Mouse (Mus musculus): ENCODE data around the gene Parva.

Gene Parva

DNA sequence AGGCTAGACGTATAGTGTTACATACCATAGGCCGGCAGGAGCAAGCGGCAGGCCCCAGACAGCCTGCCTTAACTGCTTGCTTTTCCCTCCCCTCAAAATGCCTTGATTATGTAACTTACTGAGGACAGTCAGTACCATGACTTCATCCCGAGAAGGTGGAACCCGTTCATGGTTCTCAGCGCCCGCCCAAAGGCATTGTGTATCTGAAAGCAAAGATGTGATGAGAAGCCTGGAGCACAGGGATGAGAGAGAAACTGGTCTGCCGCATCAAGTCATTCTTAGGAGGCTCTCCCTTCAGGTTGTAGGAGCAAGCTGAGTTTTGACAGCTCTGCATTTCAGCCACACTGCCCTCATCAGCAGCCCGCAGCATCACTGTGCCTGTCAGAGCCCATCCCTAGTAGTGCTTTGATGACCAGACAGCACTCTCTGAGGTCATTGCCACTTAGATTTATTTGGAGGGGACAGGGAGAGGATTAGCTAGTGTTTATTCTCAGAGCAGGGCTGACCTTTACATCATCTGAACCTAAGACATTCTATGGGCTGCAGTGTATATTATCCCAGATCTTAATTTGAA is 45.5 kb downstream of the Parva start:
- no peak for DNase-seq (ENCODE audit: low spot score)

DNA sequence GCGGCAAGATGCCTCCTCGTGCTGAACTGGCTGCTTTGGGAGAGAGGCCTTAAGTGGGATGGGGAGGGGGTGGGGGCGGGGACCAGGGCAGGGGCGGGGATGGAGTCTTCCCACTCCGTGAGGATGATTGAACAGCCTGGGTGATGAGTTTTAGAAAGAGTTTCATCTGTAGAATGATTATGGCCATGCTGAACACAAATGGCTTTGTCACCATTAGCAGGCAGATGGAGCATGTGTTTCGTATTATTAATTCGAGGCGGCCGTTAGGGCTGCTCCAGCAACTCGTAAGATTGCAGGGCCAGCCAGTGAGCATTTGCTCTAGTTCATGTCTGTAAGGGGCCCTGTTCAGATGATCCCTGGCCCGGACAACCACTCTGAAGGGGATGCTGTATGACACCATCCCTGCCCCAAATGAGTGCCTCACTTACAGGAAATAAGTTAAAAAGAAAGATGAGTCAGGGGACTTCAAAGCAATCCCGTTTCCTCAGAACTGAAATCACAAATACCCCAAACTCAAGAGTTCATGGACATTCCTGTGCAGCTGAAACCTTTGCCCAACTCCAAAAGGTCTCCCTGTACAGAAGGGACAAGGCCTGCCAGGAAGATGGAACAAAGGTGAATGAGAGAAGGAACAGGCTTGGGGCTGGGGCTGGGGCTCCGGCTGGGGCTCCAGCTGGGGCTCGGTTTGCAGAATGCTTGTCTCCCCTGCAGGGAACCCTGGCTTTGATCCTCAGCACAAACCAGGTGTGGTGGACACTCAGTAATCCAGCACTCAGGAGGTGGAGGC is 46.5 kb downstream of the Parva start:
- DNase-seq (ENCODE audit: low spot score) = peak; percentile 70

DNA sequence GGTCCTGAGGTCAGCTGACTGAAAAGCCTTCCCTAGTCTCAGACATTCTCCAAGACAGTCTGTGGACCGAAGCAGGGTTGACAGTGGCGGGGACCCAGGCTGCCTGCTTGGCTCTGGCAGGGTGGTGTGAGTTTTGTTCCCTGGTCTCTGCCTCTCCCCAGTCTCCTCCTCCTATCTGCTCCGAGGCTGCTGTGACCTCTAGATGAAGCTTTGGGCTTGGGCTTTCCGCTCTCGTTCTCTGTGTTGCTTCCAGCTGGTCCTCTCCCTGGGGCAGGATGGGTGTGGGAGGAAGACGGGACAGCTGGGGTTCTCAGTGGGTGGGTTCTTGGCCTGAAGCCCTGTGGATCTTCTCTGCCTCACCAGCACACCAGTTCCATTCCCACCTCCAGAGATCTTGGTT is 51.8 kb downstream of the Parva start:
- DNase-seq (ENCODE audit: low spot score) = no peak

GRCm38 (mm10) chr7:112481031-112481430 is 53.7 kb downstream of the Parva start:
- DNase-seq (ENCODE audit: low spot score) = no peak

- no peak for DNase-seq (ENCODE audit: low spot score)
Measured at GRCm38 (mm10) chr7:112482572-112482971, 55.3 kb downstream of the Parva start.

DNA sequence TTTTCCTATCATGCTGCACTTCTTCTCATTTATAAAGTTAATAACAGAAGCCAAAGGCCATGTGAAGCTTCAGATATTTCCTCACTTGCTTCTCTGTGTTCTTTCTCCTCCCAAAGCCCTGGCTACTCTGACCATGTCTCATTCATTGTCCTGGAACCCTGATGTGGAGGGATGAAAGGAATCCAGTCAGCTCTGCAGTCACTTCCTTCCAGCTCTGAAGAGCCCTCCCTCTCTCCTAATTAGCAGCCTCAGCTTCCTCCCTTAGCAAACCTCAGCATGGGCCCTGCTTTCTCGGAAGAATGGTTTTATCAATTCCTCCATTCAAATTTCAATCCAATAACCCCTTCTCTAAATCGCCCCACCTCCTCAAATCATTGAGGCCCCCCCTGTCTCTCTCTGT is 56.1 kb downstream of the Parva start:
- peak; percentile 50 for DNase-seq (ENCODE audit: low spot score)

DNA sequence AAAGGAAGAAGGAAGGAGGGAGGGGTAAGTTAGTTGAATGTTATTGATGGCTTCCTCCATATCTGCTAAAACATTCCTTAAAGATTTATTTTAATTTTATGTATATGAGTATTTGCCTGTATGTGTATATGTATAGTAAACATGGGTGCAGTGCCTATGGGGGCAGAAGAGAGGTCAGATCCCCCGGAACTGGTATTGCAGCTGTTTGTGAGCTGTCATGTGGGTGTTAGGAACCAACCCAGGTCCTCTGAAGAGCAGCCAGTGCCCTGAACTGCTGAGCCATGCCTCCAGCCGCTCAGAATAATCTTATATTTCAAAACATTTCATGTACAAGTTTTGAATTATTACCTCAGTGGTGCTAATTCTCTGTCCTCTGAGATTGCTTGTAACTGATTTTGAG is 63.5 kb downstream of the Parva start:
- DNase-seq (ENCODE audit: low spot score) = no peak

GRCm38 (mm10) chr7:112491737-112492136 is 64.4 kb downstream of the Parva start:
- DNase-seq (ENCODE audit: low spot score) = no peak

- no peak for DNase-seq (ENCODE audit: low spot score)
Measured at GRCm38 (mm10) chr7:112495950-112496349, 68.6 kb downstream of the Parva start.

- DNase-seq (ENCODE audit: low spot score) = no peak
Measured at GRCm38 (mm10) chr7:112496921-112497320, 69.6 kb downstream of the Parva start.

DNA sequence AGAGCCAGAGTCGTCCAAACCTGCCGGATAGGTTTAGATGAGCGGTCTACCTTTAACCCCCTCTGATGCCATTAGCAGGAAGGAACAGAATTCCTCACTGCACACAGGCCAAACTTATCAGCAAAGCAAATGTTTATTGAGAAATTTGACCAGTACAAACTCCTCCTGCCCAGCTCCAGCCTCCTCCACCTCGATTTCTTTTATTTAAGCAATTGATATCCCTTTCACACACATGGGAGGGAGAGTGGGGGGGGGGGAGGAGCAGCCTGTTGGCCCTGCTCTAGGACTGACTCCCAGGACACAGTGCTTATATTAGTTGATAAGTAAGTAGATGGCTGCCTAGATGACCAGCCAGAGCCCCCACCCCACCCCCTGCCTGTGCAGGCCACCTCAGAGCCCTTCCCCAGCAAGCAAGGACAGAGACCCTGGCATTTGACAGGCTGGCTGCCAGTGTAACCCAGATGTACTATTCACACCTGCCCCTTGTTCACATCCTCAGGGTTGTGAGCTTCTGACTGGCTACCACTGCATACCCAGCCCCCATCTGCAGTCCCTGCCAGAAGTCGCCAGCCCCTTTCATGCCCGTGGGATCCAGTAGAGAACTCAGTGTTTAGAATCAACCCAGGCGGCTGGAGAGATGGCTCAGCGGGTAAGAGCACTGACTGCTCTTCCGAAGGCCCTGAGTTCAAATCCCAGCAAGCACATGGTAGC is 71.4 kb downstream of the Parva start:
- no peak for DNase-seq (ENCODE audit: low spot score)

- peak; percentile 41 for DNase-seq (ENCODE audit: low spot score)
Measured at GRCm38 (mm10) chr7:112499453-112500133, 72.3 kb downstream of the Parva start.

- peak; percentile 64 for DNase-seq (ENCODE audit: low spot score)
Measured at GRCm38 (mm10) chr7:112500134-112500490, 72.8 kb downstream of the Parva start.

DNA sequence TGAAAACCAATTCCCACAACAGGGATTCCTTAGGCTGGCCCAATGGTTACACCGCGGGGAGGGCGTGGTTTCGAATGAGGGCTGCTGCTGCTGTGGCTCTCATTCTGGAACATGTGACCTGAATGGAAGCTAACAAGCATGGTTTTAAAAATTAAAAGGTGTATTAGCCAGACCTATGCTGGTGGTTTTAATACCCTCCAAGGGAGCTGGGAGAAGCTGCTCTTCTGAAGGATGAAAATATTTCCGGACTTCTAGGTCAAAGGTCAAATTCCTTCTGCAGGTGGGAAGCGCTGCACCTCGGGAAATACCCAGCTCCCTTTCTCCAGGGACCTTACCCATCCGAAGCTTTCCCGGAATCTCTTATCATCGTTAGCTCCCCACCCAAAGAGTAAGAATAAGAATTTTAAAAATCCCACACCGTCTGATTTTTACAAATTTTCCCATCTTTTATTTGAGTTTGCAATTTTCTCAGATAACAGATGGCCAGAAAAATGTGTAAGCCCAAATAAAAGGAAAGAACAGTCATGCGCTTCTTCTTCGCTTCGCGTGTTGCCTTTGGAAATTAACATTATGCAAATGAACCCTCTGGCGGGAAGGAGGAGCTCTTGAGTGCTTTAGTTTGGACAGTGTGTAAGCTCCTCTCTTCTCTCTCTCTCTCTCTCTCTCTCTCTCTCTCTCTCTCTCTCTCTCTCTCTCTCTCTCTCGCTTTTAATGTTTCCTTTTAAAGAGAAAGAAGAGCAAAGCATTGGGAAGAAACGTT is 74.9 kb downstream of the Parva start:
- peak; percentile 59 for DNase-seq (ENCODE audit: low spot score)

- peak; percentile 55 for DNase-seq (ENCODE audit: low spot score)
Measured at GRCm38 (mm10) chr7:112502845-112503244, 75.5 kb downstream of the Parva start.

DNA sequence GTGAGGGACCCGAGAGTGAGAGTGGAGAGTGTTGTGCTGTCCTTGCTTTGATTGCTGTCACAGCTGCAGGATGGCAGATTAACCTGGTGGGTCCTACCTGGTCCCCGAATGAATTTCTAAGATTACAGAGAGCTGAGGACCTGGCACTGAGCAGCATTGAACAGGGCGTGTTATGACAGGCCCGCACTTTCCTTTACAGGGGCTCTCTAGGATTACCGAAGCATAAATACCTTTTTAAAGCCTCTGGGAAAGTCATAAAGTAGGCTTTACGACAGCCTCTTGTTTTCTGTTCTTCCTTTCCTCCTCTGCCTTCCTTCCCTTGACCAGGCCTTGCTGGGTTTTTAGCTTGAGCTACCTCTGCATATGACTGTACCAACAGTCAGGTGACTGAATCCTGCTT is 76.1 kb downstream of the Parva start:
- no peak for DNase-seq (ENCODE audit: low spot score)

DNA sequence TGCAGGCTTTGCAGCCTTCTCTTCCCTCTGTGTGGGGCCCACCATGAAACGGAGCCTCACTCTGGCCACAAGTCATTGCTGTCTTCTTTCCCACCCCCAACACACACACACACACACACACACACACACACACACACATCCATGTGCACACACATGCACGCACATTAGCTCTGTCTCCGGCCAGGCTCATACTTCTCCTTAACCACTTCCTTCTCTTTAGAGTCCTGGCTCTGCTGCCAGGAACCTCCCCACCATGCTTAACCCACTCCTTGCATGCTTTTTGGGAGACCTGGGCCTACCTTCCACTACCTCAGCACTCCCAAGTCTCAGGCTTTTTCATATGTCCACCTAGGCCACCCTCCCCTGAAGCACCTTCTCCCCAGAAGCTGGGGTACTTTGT is 76.6 kb downstream of the Parva start:
- no peak for DNase-seq (ENCODE audit: low spot score)

- no peak for DNase-seq (ENCODE audit: low spot score)
Measured at GRCm38 (mm10) chr7:112509107-112509506, 81.8 kb downstream of the Parva start.

DNA sequence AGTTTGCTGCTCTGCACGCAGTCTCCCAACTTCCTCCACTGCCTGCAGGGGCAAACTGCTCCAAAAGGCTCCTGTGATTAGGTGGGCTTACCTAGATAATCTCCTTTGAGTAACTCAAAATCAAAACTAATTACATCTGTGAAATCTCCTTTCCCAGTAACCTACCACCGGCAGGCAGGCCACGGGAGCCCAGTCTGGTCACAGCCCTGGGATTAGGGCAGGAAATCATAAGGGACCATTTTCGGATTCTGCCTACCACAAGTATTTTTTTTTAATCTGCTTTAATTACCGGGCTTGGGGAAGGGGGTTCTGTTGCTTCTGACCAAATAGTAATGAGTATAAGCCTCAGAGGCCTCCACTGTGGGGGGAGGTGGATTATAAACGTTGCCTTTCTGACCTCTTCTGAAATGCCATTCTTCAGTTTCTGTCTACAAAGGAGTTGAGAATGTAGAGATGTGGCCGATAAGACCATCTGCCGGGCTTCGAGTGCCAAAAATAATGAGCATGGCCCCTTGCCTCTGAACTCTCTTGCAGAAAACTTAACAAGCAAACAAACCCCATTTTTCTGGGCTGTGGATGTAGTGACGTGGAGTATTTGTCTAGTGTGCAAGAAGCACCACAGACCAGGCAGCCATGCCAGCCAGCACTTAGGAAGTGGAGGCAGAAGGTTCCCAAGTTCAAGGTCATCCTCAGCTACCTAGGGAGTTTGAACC is 83.2 kb downstream of the Parva start:
- peak; percentile 36 for DNase-seq (ENCODE audit: low spot score)

- no peak for DNase-seq (ENCODE audit: low spot score)
Measured at GRCm38 (mm10) chr7:112511309-112511708, 84.0 kb downstream of the Parva start.

DNA sequence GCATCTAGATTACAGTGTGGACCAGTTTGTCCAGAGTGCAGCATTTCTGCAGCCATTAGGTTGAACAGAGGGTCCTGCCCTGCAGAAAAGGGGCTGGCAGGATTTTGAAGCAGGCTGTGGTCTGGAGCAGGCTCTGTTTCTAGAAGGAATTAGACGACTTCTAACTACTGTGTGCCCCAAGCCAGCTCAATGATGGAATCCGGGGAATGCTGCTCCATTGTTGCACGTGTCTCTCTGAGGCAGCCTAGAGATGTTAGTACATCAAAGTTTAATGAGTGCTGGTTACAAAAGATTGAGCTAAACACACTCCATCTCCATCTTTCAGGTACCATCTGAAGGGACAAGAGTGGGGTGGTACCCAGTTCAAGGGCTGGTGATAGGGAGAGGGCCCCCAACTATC is 85.0 kb downstream of the Parva start:
- no peak for DNase-seq (ENCODE audit: low spot score)

Data from embryo, embryonic 10.5 days (tissue).